Mouse (Mus musculus): ENCODE data around the gene Cmc2. TPM values are rescaled to one million over a fixed set of nuclear protein-coding genes. Genes with fewer than 3 reads are reported as not detected.

Cmc2 gene
- polyA plus RNA-seq, 1 experiment from 2014 or later: 46.8 TPM

- no peak for ATAC-seq (ENCODE audit: low read depth)
- Histone ChIP-seq H3K27me3 (no peaks in the 10 kb centered on the region), H3K4me3 (no peak overlapping the region), H3K4me2 (no peak overlapping the region), H3K27ac (replicated peaks) (no peak overlapping the region), H3K36me3 (peaks cover 9% of the 10 kb centered on the region; the same call in 1 of the 2 replicates), H3K9ac (no peak overlapping the region), H3K9me3 (no peaks in the 10 kb centered on the region), H3K4me1 (replicated peaks) (no peaks in the 10 kb centered on the region)
- 93% methylated on average over 4 of the region's 4 CpGs for WGBS
These were observed 16.5 kb downstream of the Cmc2 start for GRCm38 (mm10) chr8:116904736-116905135.

GRCm38 (mm10) chr8:116895521-116895920 lies 25.7 kb downstream of the Cmc2 start:
- H3K36me3 ChIP-seq: peaks cover 10% of the 10 kb centered on the region
- no peak overlapping the region for H3K9ac ChIP-seq
- 89% methylated on average over 6 of the region's 6 CpGs for WGBS
- ATAC-seq (ENCODE audit: low read depth): no peak
- H3K4me1 ChIP-seq (replicated peaks): no peaks in the 10 kb centered on the region
- H3K4me3 ChIP-seq: no peak overlapping the region
- H3K27ac ChIP-seq (replicated peaks): no peak overlapping the region
- peaks cover 3% of the 10 kb centered on the region; the same call in 1 of the 2 replicates for H3K9me3 ChIP-seq
- no peak overlapping the region for H3K4me2 ChIP-seq
- no peaks in the 10 kb centered on the region for H3K27me3 ChIP-seq

GRCm38 (mm10) chr8:116893938-116894337 lies 27.3 kb downstream of the Cmc2 start:
- Histone ChIP-seq H3K27me3 (no peaks in the 10 kb centered on the region), H3K36me3 (peaks cover 18% of the 10 kb centered on the region), H3K4me3 (no peak overlapping the region), H3K4me2 (no peak overlapping the region), H3K4me1 (replicated peaks) (no peaks in the 10 kb centered on the region), H3K27ac (replicated peaks) (no peak overlapping the region), H3K9ac (no peak overlapping the region), H3K9me3 (peaks cover 3% of the 10 kb centered on the region; the same call in 1 of the 2 replicates)
- 89% methylated on average over 11 of the region's 11 CpGs for WGBS
- ATAC-seq (ENCODE audit: low read depth): no peak

- no peaks in the 10 kb centered on the region for H3K27me3 ChIP-seq
- no peaks in the 10 kb centered on the region for H3K4me1 ChIP-seq (replicated peaks)
- no peak overlapping the region for H3K4me2 ChIP-seq
- no peak for ATAC-seq (ENCODE audit: low read depth)
- H3K36me3 ChIP-seq: peaks cover 30% of the 10 kb centered on the region
- no peak overlapping the region for H3K4me3 ChIP-seq
- H3K27ac ChIP-seq (replicated peaks): no peak overlapping the region
- H3K9ac ChIP-seq: no peak overlapping the region
- 87% methylated on average over 9 of the region's 9 CpGs for WGBS
- peaks cover 3% of the 10 kb centered on the region; the same call in 1 of the 2 replicates for H3K9me3 ChIP-seq
These were observed 28.6 kb downstream of the Cmc2 start for GRCm38 (mm10) chr8:116892636-116893035.

- H3K9me3 ChIP-seq: peaks cover 3% of the 10 kb centered on the region; the same call in 1 of the 2 replicates
- no peak for ATAC-seq (ENCODE audit: low read depth)
- H3K27me3 ChIP-seq: no peaks in the 10 kb centered on the region
- WGBS: 91% methylated on average over 3 of the region's 3 CpGs
- H3K4me3 ChIP-seq: no peak overlapping the region
- H3K36me3 ChIP-seq: peaks cover 33% of the 10 kb centered on the region
- H3K4me1 ChIP-seq (replicated peaks): no peaks in the 10 kb centered on the region
- H3K4me2 ChIP-seq: no peak overlapping the region
- H3K27ac ChIP-seq (replicated peaks): no peak overlapping the region
- no peak overlapping the region for H3K9ac ChIP-seq
These were observed 29.1 kb downstream of the Cmc2 start for GRCm38 (mm10) chr8:116892130-116892529.

GRCm38 (mm10) chr8:116891446-116891845 lies 29.8 kb downstream of the Cmc2 start:
- 90% methylated on average over 5 of the region's 5 CpGs for WGBS
- no peak overlapping the region for H3K4me2 ChIP-seq
- no peaks in the 10 kb centered on the region for H3K27me3 ChIP-seq
- no peak overlapping the region for H3K27ac ChIP-seq (replicated peaks)
- H3K36me3 ChIP-seq: peaks cover 40% of the 10 kb centered on the region
- no peak overlapping the region for H3K9ac ChIP-seq
- no peaks in the 10 kb centered on the region for H3K4me1 ChIP-seq (replicated peaks)
- peaks cover 5% of the 10 kb centered on the region; the same call in 1 of the 2 replicates for H3K9me3 ChIP-seq
- ATAC-seq (ENCODE audit: low read depth): no peak
- H3K4me3 ChIP-seq: no peak overlapping the region

GRCm38 (mm10) chr8:116887813-116888212 lies 33.4 kb downstream of the Cmc2 start:
- no peak for ATAC-seq (ENCODE audit: low read depth)
- Histone ChIP-seq H3K9me3 (0 out of 2 replicates have a peak, but pooled peaks cover 6% of the 10 kb centered on the region), H3K9ac (no peak overlapping the region), H3K27ac (replicated peaks) (no peak overlapping the region), H3K27me3 (no peaks in the 10 kb centered on the region), H3K4me3 (no peak overlapping the region), H3K4me2 (no peak overlapping the region), H3K36me3 (peaks cover 41% of the 10 kb centered on the region), H3K4me1 (replicated peaks) (no peaks in the 10 kb centered on the region)
- 90% methylated on average over 4 of the region's 4 CpGs for WGBS

GRCm38 (mm10) chr8:116881396-116881795 lies 39.9 kb downstream of the Cmc2 start:
- no peak overlapping the region for H3K27ac ChIP-seq (replicated peaks)
- no peak overlapping the region for H3K9ac ChIP-seq
- H3K4me2 ChIP-seq: no peak overlapping the region
- WGBS: 93% methylated on average over 8 of the region's 8 CpGs
- H3K27me3 ChIP-seq: no peaks in the 10 kb centered on the region
- no peak for ATAC-seq (ENCODE audit: low read depth)
- no peak overlapping the region for H3K4me3 ChIP-seq
- H3K36me3 ChIP-seq: peaks cover 10% of the 10 kb centered on the region
- H3K9me3 ChIP-seq: 0 out of 2 replicates have a peak, but pooled peaks cover 4% of the 10 kb centered on the region
- H3K4me1 ChIP-seq (replicated peaks): no peaks in the 10 kb centered on the region

- Histone ChIP-seq H3K9me3 (no peaks in the 10 kb centered on the region), H3K36me3 (no peaks in the 10 kb centered on the region), H3K9ac (no peak overlapping the region), H3K4me1 (replicated peaks) (no peaks in the 10 kb centered on the region), H3K4me2 (no peak overlapping the region), H3K27ac (replicated peaks) (no peak overlapping the region), H3K27me3 (no peaks in the 10 kb centered on the region), H3K4me3 (no peak overlapping the region)
- ATAC-seq (ENCODE audit: low read depth): no peak
- 85% methylated on average over 17 of the region's 17 CpGs for WGBS
These were observed 45.3 kb downstream of the Cmc2 start for GRCm38 (mm10) chr8:116875798-116876450.

- Histone ChIP-seq H3K27ac (replicated peaks) (no peak overlapping the region), H3K9me3 (no peaks in the 10 kb centered on the region), H3K36me3 (no peaks in the 10 kb centered on the region), H3K4me3 (no peak overlapping the region), H3K9ac (no peak overlapping the region), H3K27me3 (no peaks in the 10 kb centered on the region), H3K4me2 (no peak overlapping the region), H3K4me1 (replicated peaks) (no peaks in the 10 kb centered on the region)
- no peak for ATAC-seq (ENCODE audit: low read depth)
- 76% methylated on average over 8 of the region's 8 CpGs for WGBS
These were observed 47.3 kb downstream of the Cmc2 start for GRCm38 (mm10) chr8:116873986-116874385.

- H3K9ac ChIP-seq: no peak overlapping the region
- H3K9me3 ChIP-seq: no peaks in the 10 kb centered on the region
- H3K4me1 ChIP-seq (replicated peaks): no peaks in the 10 kb centered on the region
- 65% methylated on average over 11 of the region's 11 CpGs for WGBS
- no peak overlapping the region for H3K4me2 ChIP-seq
- no peaks in the 10 kb centered on the region for H3K27me3 ChIP-seq
- no peaks in the 10 kb centered on the region for H3K36me3 ChIP-seq
- H3K27ac ChIP-seq (replicated peaks): no peak overlapping the region
- no peak overlapping the region for H3K4me3 ChIP-seq
- no peak for ATAC-seq (ENCODE audit: low read depth)
These were observed 47.7 kb downstream of the Cmc2 start for GRCm38 (mm10) chr8:116873586-116873985.

GRCm38 (mm10) chr8:116872761-116873342 lies 48.4 kb downstream of the Cmc2 start:
- Histone ChIP-seq H3K36me3 (no peaks in the 10 kb centered on the region), H3K9me3 (no peaks in the 10 kb centered on the region), H3K4me3 (no peak overlapping the region), H3K27me3 (no peaks in the 10 kb centered on the region), H3K4me2 (no peak overlapping the region), H3K9ac (no peak overlapping the region), H3K4me1 (replicated peaks) (no peaks in the 10 kb centered on the region), H3K27ac (replicated peaks) (no peak overlapping the region)
- 71% methylated on average over 2 of the region's 2 CpGs for WGBS
- ATAC-seq (ENCODE audit: low read depth): no peak

All from neural tube, embryonic 13.5 days (tissue).